ENCODE assay signal across 24 mouse cellular contexts in the genomic region with DNA sequence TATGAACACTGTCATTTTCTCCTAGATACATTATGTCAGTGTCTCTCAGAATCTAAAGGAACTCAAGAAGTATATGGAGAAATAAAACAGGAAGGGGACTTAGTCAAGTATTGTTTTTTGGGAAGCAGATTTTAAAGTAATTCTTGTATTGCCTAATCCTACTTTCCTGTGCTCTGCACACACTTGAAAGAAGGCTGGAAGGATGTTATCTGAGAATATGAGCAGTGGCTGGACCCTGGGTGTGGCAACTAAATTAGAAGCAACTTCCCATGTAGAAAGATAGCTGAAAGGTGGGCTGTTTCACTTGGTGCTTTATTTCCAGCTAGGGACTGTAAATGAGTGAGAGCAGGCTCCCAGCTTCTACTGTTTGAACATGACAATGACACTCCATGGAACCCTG. TPM values are rescaled to one million over a fixed set of nuclear protein-coding genes. Genes with fewer than 3 reads are reported as not detected.
DNase-seq lines count a peak whose midpoint lies in the region; ATAC-seq and TF ChIP-seq lines count a peak whose summit lies in the region.
"Had no signal": no experiment of that assay in that cellular context is flagged by ENCODE, and none has a peak within 500 bp of the region (broad histone marks: within the 10 kb centered on the region; RNA-seq: fewer than 3 reads in every experiment).

No protein-coding gene starts in this region.

- H3K9ac ChIP-seq in liver, embryonic 12.5 days: no peak overlapping the region
- H3K9ac ChIP-seq in liver, postnatal 0 days (replicated peaks): no peak overlapping the region
- H3K9ac ChIP-seq: intestine, embryonic 15.5 days; limb, embryonic 12.5 days; liver, embryonic 15.5 days; midbrain, embryonic 12.5 days had no signal

- no peak overlapping the region for H3K4me3 ChIP-seq in liver, embryonic 12.5 days
- no peak overlapping the region for H3K4me3 ChIP-seq in liver, postnatal 0 days (ENCODE audit: low read depth, low read length)
- H3K4me3 ChIP-seq: hindbrain, embryonic 10.5 days; intestine, embryonic 15.5 days; layer of hippocampus, adult 2 months; limb, embryonic 12.5 days; liver, embryonic 15.5 days; midbrain, embryonic 12.5 days had no signal

- ATAC-seq in liver, embryonic 12.5 days: peak; percentile 66
- no peak for ATAC-seq in liver, postnatal 0 days
- ATAC-seq in common myeloid progenitor, adult 5-6 weeks (replicated peaks; ENCODE audit: low read depth, poor library complexity, severe bottlenecking): peak; percentile 30; the same call in 1 of the 2 replicates
- peak; percentile 79 for ATAC-seq in megakaryocyte progenitor cell, adult 5-6 weeks (replicated peaks; ENCODE audit: poor library complexity)
- no peak for ATAC-seq in frontal cortex, adult (ENCODE audit: low TSS enrichment)
- ATAC-seq: forebrain, embryonic 14.5 days; hindbrain, embryonic 16.5 days; intestine, embryonic 15.5 days had no signal

- no peak overlapping the region for H3K27ac ChIP-seq in liver, embryonic 12.5 days
- H3K27ac ChIP-seq in liver, postnatal 0 days (ENCODE audit: low read depth): no peak overlapping the region
- H3K27ac ChIP-seq: hindbrain, embryonic 10.5 days; intestine, embryonic 15.5 days; layer of hippocampus, adult 2 months; limb, embryonic 12.5 days; liver, embryonic 15.5 days; midbrain, embryonic 12.5 days; stomach, postnatal 0 days had no signal

- TF ChIP-seq EP300 in liver, postnatal 0 days (IDR thresholded peaks at IDR 0.05; ENCODE audit: low read depth): no peak

- no peak for DNase-seq in liver, postnatal 0 days
- DNase-seq in MEL-GATA-1-ER (ENCODE audit: extremely low read depth, low read depth): peak; percentile 29
- no peak for DNase-seq in Muller cell, postnatal 12 days (ENCODE audit: inconsistent ontology term)
- DNase-seq: adrenal gland, postnatal 25 days; cerebellum, adult 11-12 months; cerebellum, postnatal 36 days; gastrocnemius, postnatal 14 days; kidney, adult 8-10 months; kidney, postnatal 14 days; lung, postnatal 14 days; thymus, adult 2 months had no signal

- 0 out of 2 replicates have a peak overlapping the region, but pooled peaks have one; percentile 17 for H3K4me2 ChIP-seq in liver, embryonic 12.5 days
- H3K4me2 ChIP-seq in liver, postnatal 0 days (ENCODE audit: low read depth, low read length): no peak overlapping the region
- H3K4me2 ChIP-seq: intestine, embryonic 15.5 days; limb, embryonic 12.5 days; midbrain, embryonic 12.5 days had no signal

- no peak for TF ChIP-seq CTCF in liver, postnatal 0 days (IDR thresholded peaks at IDR 0.05; ENCODE audit: low read depth)

- no peaks in the 10 kb centered on the region for H3K36me3 ChIP-seq in liver, embryonic 12.5 days
- no peaks in the 10 kb centered on the region for H3K36me3 ChIP-seq in liver, postnatal 0 days (replicated peaks; ENCODE audit: insufficient read depth, low read length)
- H3K36me3 ChIP-seq: hindbrain, embryonic 10.5 days; intestine, embryonic 15.5 days; limb, embryonic 12.5 days; liver, embryonic 15.5 days; midbrain, embryonic 12.5 days had no signal

- no peaks in the 10 kb centered on the region for H3K27me3 ChIP-seq in liver, embryonic 12.5 days (replicated peaks)
- H3K27me3 ChIP-seq in liver, postnatal 0 days (ENCODE audit: insufficient read depth, low read length): no peaks in the 10 kb centered on the region
- H3K27me3 ChIP-seq: intestine, embryonic 15.5 days; limb, embryonic 12.5 days; liver, embryonic 15.5 days; midbrain, embryonic 12.5 days had no signal

- H3K9me3 ChIP-seq in liver, embryonic 12.5 days (replicated peaks): no peaks in the 10 kb centered on the region
- H3K9me3 ChIP-seq in liver, postnatal 0 days (ENCODE audit: low read length): no peaks in the 10 kb centered on the region
- H3K9me3 ChIP-seq: hindbrain, embryonic 10.5 days; intestine, embryonic 15.5 days; limb, embryonic 12.5 days; liver, embryonic 15.5 days; midbrain, embryonic 12.5 days had no signal

- H3K4me1 ChIP-seq in liver, embryonic 12.5 days: peaks cover 78% of the 10 kb centered on the region
- H3K4me1 ChIP-seq in liver, postnatal 0 days (ENCODE audit: insufficient read depth): peaks cover 24% of the 10 kb centered on the region
- H3K4me1 ChIP-seq: midbrain, embryonic 12.5 days had no signal

RNA-seq across cellular contexts. Expression of a gene that starts 20.0 kb away (rescaled TPM):
- polyA plus RNA-seq in liver, embryonic 12.5 days (2016; fragmentation: Nextera tagmentation; extraction: Ambion mirVana): 19.9 and 20.4 TPM in 2 replicates
- polyA plus RNA-seq in liver, postnatal 0 days (2015; fragmentation: Nextera tagmentation; extraction: Ambion mirVana): 8.3 and 9.1 TPM in 2 replicates
- total RNA-seq in common myeloid progenitor, adult 5-6 weeks (2017): 29.2 and 39.9 TPM in 2 replicates
- total RNA-seq in megakaryocyte progenitor cell, adult 5-6 weeks (2015): 43.0 and 45.0 TPM in 2 replicates
- 44.3 and 46.7 TPM in 2 replicates for total RNA-seq in megakaryocyte progenitor cell, adult 5-6 weeks (2017)

Comparison
In these comparisons a context has a peak if more than half of its experiments do, and no peak if none do; other contexts are left out.
1. ATAC-seq: peak in liver, embryonic 12.5 days (single experiment), common myeloid progenitor, adult 5-6 weeks (single experiment) and megakaryocyte progenitor cell, adult 5-6 weeks (single experiment); none in liver, postnatal 0 days (single experiment) and frontal cortex, adult (single experiment).